Mouse (Mus musculus): ENCODE results near the gene Crisp4.

The Crisp4 gene

DNA sequence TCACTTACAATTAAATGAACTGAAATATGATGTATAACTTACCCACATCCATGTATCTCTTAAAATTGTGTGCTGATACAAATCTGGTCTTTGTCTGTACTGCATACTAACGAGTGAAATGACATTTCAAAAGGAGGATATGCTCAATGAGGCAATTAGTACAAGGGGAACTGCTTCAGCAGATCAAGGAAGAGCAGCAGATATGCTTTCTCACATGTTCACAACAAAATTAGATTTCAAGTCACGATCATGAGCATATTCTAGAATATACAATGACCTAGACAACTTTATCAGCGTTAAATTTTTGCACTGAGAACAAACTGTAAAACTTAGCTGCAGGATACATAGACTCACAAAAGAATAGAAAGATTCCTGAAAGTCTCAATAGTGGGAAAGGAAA, at the start of gene Crisp4:
Crisp4 (minus strand) TSS at position 101 of the 400 bp plus-strand sequence.
- no peak for DNase-seq (ENCODE audit: low read depth)

- no peak for DNase-seq (ENCODE audit: low read depth)
These were observed 46.0 kb upstream of the Crisp4 start for GRCm38 (mm10) chr1:18191719-18192118.

DNA sequence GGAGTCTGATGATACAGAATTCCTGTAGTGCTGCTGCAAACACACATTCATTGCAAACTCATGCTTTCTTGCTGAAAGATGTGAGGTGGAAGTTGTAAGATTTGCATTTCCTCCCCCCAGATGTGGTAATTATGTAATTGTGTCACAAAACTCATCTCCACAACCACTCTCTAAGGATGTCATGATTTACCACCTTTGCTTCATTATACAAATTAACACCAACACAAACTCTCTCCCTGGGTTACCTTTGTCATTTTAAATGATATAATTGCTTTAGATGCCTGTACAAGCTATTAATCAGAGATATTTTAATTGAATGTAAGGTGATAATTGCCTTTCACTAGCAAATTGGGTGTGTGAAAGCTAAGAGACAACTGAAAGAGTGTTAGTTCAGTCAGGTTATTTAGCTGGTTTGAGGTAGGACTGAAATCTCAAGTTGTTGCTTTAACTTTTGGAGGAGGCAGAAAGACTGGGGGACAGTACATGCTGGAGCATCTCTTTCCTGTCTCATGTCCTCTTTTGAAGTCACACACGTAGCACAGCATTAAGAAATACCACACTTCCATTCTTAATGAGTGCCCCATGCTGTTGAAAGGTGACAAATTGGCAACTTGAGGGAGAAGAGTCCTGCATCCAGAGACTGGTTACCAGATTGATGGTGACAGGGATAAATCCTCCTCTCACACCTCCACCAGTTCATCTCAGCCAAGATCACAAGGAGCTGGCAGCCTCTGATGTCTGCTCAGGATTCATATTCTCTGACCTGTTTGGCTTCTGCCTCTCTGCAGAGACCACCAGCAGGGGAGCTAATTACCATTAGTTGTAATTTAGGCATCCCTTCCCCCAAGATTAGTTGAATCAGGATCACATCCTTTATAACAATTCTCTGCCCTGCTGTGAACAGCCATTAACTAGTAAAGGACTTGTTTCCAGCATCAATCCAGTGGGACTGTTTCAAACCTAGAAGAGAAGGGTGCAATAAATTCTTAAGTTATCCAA, 45.3 kb upstream of the Crisp4 start:
- no peak for DNase-seq (ENCODE audit: low read depth)

GRCm38 (mm10) chr1:18181167-18181566, 35.5 kb upstream of the Crisp4 start:
- no peak for DNase-seq (ENCODE audit: low read depth)

DNA sequence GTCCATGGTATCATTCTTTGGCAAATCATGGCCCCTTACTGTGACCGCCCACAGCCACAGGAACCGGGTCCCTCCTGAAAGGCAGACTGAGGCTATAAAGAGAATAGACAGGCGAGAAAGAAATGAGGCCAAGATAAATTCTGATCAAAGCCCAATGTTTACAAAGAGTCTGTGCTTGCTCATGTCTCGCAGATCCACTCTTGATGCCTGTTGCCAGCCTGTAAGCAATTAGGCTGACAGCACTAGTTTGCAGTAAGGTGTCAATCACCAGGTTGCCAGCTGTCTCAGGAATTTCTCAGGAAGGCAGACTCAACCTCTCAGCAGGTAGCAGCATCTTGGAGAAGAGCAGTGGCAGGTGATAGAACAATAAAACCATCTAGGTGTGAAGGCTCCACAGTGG, 24.9 kb upstream of the Crisp4 start:
- no peak for DNase-seq (ENCODE audit: low read depth)

DNA sequence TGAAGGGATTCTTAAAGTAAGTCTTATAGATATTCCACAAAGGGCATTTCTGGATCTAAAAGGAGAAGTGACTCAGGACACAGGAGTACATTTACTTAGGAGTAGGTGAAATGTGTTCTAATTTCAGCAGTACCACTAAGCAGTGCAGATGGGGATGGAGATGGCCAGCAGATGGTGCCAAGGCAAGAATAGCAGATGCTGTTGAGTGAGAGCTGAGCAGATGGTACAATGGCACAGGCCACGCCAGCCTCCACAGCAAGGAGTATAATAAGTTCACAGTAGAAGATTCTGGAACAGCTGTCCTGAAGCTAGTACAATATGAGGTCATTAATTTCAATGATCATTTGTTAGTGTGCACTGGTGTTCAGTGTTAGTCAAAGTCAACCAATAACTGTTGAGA, 22.6 kb upstream of the Crisp4 start:
- no peak for DNase-seq (ENCODE audit: low read depth)

DNA sequence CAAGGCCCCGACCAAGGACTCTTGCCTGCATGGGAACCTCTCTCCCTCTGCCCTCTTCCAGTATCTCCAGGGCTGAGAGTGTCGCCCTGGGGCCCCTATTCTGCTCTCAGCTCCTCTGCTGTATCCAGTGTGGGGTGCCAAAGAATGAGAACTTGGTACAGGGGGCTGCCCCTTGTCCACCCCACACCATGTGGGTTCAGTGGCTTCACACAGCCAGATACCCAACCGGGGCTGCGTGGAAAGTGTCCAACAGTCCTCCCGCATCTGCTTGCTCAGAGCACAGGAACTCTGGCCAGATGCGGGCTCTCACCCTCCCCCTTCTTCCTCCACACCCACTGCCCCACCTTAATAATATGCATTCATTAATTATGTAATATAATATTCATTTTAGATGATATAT, 13.4 kb upstream of the Crisp4 start:
- no peak for DNase-seq (ENCODE audit: low read depth)

GRCm38 (mm10) chr1:18148211-18148610, 2.5 kb upstream of the Crisp4 start:
- DNase-seq (ENCODE audit: low read depth), result no peak

GRCm38 (mm10) chr1:18131691-18132090, 14.0 kb downstream of the Crisp4 start:
- no peak for DNase-seq (ENCODE audit: low read depth)

- no peak for DNase-seq (ENCODE audit: low read depth)
These were observed 15.7 kb downstream of the Crisp4 start for GRCm38 (mm10) chr1:18129983-18130382.

DNA sequence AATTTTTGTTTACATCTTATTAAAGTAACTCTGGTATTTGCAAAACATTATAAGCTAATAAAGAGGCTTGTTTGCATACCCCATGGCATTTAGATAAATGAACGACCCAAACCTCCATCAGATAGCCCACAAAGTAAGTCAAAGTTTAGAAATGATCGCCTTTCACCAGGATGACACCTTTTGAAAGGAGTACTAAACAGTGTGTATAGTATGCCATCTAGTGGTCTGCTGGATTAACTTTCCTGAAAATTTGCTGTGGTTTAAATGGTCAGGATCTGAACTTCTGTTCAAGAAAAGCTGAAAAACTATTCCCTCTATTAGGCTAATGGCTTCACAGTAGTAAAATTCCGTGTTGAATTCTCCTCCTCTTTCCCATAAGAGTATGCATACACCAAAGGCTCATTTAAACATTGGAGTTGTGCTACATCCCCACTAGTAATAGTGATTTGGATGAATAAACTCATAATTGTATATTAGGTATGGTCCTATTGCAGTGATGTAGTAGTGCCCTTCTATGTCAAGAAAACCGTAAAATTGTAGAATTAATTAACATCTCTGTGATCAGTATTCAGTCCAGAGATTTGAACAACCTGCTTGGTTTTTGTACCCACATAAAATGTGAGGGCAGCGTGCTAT, 38.9 kb downstream of the Crisp4 start:
- DNase-seq (ENCODE audit: low read depth), result peak; percentile 56

DNA sequence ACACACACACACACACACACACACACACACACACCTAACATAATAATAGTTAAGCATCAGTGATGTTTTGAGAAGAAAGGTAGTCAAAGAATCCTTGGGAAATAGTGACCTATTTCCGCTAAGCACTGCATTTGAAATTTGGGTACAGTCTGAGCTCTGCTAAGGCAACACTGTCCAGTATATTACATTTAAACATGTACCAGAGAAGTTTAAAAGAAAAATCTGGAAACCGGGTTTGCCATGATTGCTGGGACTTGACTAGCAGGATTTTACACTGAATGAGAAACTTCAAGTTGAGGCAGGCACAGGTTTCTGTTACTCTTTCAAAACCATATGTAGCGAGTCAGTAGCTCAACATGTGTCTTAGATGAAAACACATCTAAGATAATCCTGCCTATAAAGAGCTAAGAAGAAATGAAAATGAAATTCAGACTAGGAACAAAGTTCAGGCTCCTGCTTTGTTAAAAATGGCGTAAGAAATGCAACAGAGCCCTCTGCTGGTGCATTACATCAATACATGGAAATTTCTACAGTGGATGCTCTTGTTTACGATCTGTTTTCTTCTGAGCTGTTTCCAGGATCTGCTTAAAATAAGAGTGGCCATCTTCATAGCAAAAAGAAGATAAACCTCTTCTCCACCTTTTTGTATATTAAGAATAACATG, 39.7 kb downstream of the Crisp4 start:
- DNase-seq (ENCODE audit: low read depth), result peak; percentile 69

GRCm38 (mm10) chr1:18105029-18105865, 40.5 kb downstream of the Crisp4 start:
- DNase-seq (ENCODE audit: low read depth), result no peak

Measured in NIH3T3 (cell line).